Mouse (Mus musculus): ENCODE measurements at regions not wholly inside any gene's neighbourhood (a gene's known extent, or its start where the extent isn't known, plus 50 kb on each side); places are given as distances from the start of the nearest gene placed in this dataset.
A peak's percentile ranks its signal among the peaks of the same experiment; 100 is the strongest.
"Not testable (repeated sequence)": the region's sequence is repeated elsewhere in the genome, so short reads cannot be mapped to it uniquely, and the experiment has no call there.

GRCm38 (mm10) chrY:43772246-43772645, 492.0 kb downstream of the Gm21739 start:
- H3K4me1 ChIP-seq (ENCODE audit: control insufficient read depth, insufficient read depth, insufficient read length); H3K36me3 ChIP-seq (ENCODE audit: control insufficient read depth, insufficient read depth, low read length); H3K27ac ChIP-seq (ENCODE audit: insufficient read depth, low read length); H3K27me3 ChIP-seq (ENCODE audit: control insufficient read depth, insufficient read depth, low read length); H3K4me3 ChIP-seq (ENCODE audit: extremely low read depth, insufficient read depth, insufficient read length): not testable (repeated sequence)
- WGBS: 91% methylated on average over 15 of the region's 16 CpGs
- peak in 1 of 2 experiments; percentile 2 for DNase-seq (ENCODE audit: low read depth in 1 of 2, low spot score in 2 of 2)
